Mouse (Mus musculus): ENCODE measurements around the gene Dusp14.

DNA sequence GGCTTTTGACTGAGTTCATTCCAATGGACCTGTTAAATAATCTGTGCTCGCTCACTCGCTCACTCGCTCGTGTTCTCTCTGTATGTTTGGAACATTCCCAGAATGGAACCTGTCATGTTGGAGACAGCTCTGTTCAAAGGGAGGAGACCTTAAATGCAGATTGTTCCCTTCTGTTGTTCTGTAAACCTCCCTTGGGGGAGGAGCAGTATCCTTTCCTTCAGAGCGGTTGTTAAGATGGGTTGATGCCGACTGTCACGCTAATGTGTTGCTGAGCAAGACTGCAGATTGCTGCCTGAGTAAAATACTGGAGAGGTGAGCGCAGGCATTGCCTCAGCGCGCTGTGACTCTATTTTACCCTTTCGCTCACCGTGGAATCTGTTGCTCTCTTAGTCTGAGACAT, 58.0 kb downstream of the Dusp14 start:
- no peak for TF ChIP-seq GATA1 (IDR thresholded peaks at IDR 0.05; ENCODE audit: borderline replicate concordance, low read length)
- no peak for TF ChIP-seq FLI1 (IDR thresholded peaks at IDR 0.05; ENCODE audit: low read length)

All from megakaryocyte, embryonic 14.5 days (primary cell).